Mouse (Mus musculus) heart, postnatal 10 days (tissue): ENCODE measurements around the gene Nfib. TPM values are rescaled to one million over a fixed set of nuclear protein-coding genes. Genes with fewer than 3 reads are reported as not detected.

Experiments
- DNase-seq, 2 experiments: peaks; one replicate each; pipeline ENCODE4 v3.0.0; 2021
- intact Hi-C: fragments of 180-260 bp; cut with DNase I; formaldehyde crosslinking; loops from one replicate; pipeline ENCODE4 v1.15.1; 2025
- total RNA-seq, 2 experiments: library from RNA; stranded (reverse); gene quantifications; 2 replicates each; pipeline ENCODE4 v1.2.3; 2021

Gene Nfib
- total RNA-seq, 2 experiments from 2014 or later = 177 to 181 TPM

- DNase-seq = no peak
- intact Hi-C loops = no loop called here
Observed at GRCm38 (mm10) chr4:82452905-82453304, 252.6 kb downstream of the Nfib start.

GRCm38 (mm10) chr4:82447061-82447671 is 258.4 kb downstream of the Nfib start:
- peak; percentile 98 for DNase-seq

GRCm38 (mm10) chr4:82444078-82444477 is 261.5 kb downstream of the Nfib start:
- DNase-seq = no peak
- intact Hi-C loops = no loop called here

More at GRCm38 (mm10) chr4:82447061-82447671, 258.4 kb downstream of the Nfib start:
- intact Hi-C loops = no loop called here

- no peak for DNase-seq
- intact Hi-C loops = loop anchor here (2.0 kb wide), 1 partner anchor 61 kb away; no protein-coding TSS in a partner anchor
Observed at GRCm38 (mm10) chr4:82443441-82443840, 262.1 kb downstream of the Nfib start.

- intact Hi-C loops = loop anchor here (2.0 kb wide), 1 partner anchor 62 kb away; no protein-coding TSS in a partner anchor
- no peak for DNase-seq
Observed at GRCm38 (mm10) chr4:82443003-82443402, 262.5 kb downstream of the Nfib start.

- intact Hi-C loops = no loop called here
- DNase-seq = no peak
Observed at GRCm38 (mm10) chr4:82440606-82441005, 264.9 kb downstream of the Nfib start.

- DNase-seq = no peak
- intact Hi-C loops = loop anchor here (5.0 kb wide), 1 partner anchor 32 kb away; no protein-coding TSS in a partner anchor
Observed at GRCm38 (mm10) chr4:82439813-82440212, 265.7 kb downstream of the Nfib start.

GRCm38 (mm10) chr4:82438631-82439030 is 266.9 kb downstream of the Nfib start:
- intact Hi-C loops = loop anchor here (5.0 kb wide), 1 partner anchor 34 kb away; no protein-coding TSS in a partner anchor
- no peak for DNase-seq

GRCm38 (mm10) chr4:82437533-82438318 is 267.8 kb downstream of the Nfib start:
- intact Hi-C loops = loop anchor here (5.0 kb wide), 1 partner anchor 35 kb away; no protein-coding TSS in a partner anchor
- peak; percentile 40 to 47 for DNase-seq

GRCm38 (mm10) chr4:82436656-82437055 is 268.9 kb downstream of the Nfib start:
- DNase-seq = no peak
- intact Hi-C loops = loop anchor here (5.0 kb wide), 1 partner anchor 36 kb away; no protein-coding TSS in a partner anchor

GRCm38 (mm10) chr4:82435716-82436115 is 269.8 kb downstream of the Nfib start:
- intact Hi-C loops = loop anchor here (2.0 to 5.0 kb wide), 2 partner anchors 23 to 37 kb away; no protein-coding TSS in a partner anchor
- DNase-seq = peak; percentile 69 to 72

GRCm38 (mm10) chr4:82433926-82434705 is 271.4 kb downstream of the Nfib start:
- DNase-seq = no peak
- intact Hi-C loops = loop anchor here (2.0 kb wide), 1 partner anchor 21 kb away; no protein-coding TSS in a partner anchor

- intact Hi-C loops = no loop called here
- DNase-seq = no peak
Observed at GRCm38 (mm10) chr4:82431831-82432230, 273.7 kb downstream of the Nfib start.

GRCm38 (mm10) chr4:82430802-82431201 is 274.7 kb downstream of the Nfib start:
- intact Hi-C loops = no loop called here
- DNase-seq = no peak

GRCm38 (mm10) chr4:82426224-82426623 is 279.3 kb downstream of the Nfib start:
- no peak for DNase-seq
- intact Hi-C loops = no loop called here

GRCm38 (mm10) chr4:82418241-82418640 is 287.3 kb downstream of the Nfib start:
- DNase-seq = peak in 1 of 2 experiments; percentile 42

GRCm38 (mm10) chr4:82415817-82416216 is 289.7 kb downstream of the Nfib start:
- intact Hi-C loops = no loop called here

More at GRCm38 (mm10) chr4:82418241-82418640, 287.3 kb downstream of the Nfib start:
- intact Hi-C loops = no loop called here

GRCm38 (mm10) chr4:82412651-82413050 is 292.9 kb downstream of the Nfib start:
- intact Hi-C loops = loop anchor here (2.0 kb wide), 1 partner anchor 22 kb away; no protein-coding TSS in a partner anchor
- DNase-seq = no peak

More at GRCm38 (mm10) chr4:82415817-82416216, 289.7 kb downstream of the Nfib start:
- peak; percentile 56 to 63 for DNase-seq

- DNase-seq = no peak
- intact Hi-C loops = loop anchor here (2.0 kb wide), 1 partner anchor 23 kb away; no protein-coding TSS in a partner anchor
Observed at GRCm38 (mm10) chr4:82411965-82412364, 293.6 kb downstream of the Nfib start.
